Mouse (Mus musculus) forebrain, embryonic 11.5 days (tissue): ENCODE measurements around the gene Hand2. TPM values are rescaled to one million over a fixed set of nuclear protein-coding genes. Genes with fewer than 3 reads are reported as not detected.

Experiments used
- ATAC-seq: fragments of 200-750 bp; cut with Nextera tagmentation; replicated peaks from 2 replicates; pipeline ENCODE4 v1.8.0; 2017; ENCODE audit warnings: moderate TSS enrichment; ENCODE audit not compliant: low FRiP score
- DNase-seq: peaks from one replicate; pipeline ENCODE4 v3.0.0-alpha.2; 2017; ENCODE audit warnings: low spot score
- H3K27ac ChIP-seq: fragments of 300-500 bp; sonication (generic); 2 replicates; pipeline ENCODE4 v1.5.1; 2014; ENCODE audit warnings: low read depth, low read length
- H3K27me3 ChIP-seq: fragments of 300-500 bp; sonication (generic); 2 replicates; pipeline ENCODE4 v1.6.1; 2014; ENCODE audit warnings: mild to moderate bottlenecking, low read length, mixed read lengths; ENCODE audit not compliant: control insufficient read depth, insufficient read depth
- H3K36me3 ChIP-seq: fragments of 300-500 bp; sonication (generic); 2 replicates; pipeline ENCODE4 v1.6.1; 2014; ENCODE audit warnings: mild to moderate bottlenecking, low read length, moderate library complexity, mixed read lengths; ENCODE audit not compliant: control insufficient read depth, insufficient read depth
- H3K4me1 ChIP-seq: fragments of 300-500 bp; sonication (generic); replicated peaks from 2 replicates; pipeline ENCODE4 v1.6.1; 2014; ENCODE audit warnings: low read length, mixed read lengths; ENCODE audit not compliant: control insufficient read depth, insufficient read depth
- H3K4me2 ChIP-seq: fragments of 300-500 bp; sonication (generic); 2 replicates; pipeline ENCODE4 v1.6.1; 2014; ENCODE audit warnings: low read depth, mild to moderate bottlenecking, low read length, moderate library complexity, mixed read lengths; ENCODE audit not compliant: severe bottlenecking
- H3K4me3 ChIP-seq: fragments of 300-500 bp; sonication (generic); 2 replicates; pipeline ENCODE4 v1.5.1; 2014; ENCODE audit warnings: low read depth, low read length
- H3K9ac ChIP-seq: fragments of 300-500 bp; sonication (generic); 2 replicates; pipeline ENCODE4 v1.6.1; 2014; ENCODE audit warnings: low read length
- H3K9me3 ChIP-seq: fragments of 300-500 bp; sonication (generic); 2 replicates; pipeline ENCODE4 v1.6.1; 2016; ENCODE audit warnings: low read length, mixed read lengths; ENCODE audit not compliant: control insufficient read depth
- WGBS: fragments of 180-500 bp; shearing (Covaris S2); extraction: QIAGEN DNeasy Blood & Tissue Kit; methylation state at CpG from one replicate; pipeline ENCODE4 v1.1.7; 2014; 5-methylcytosine and 5-hydroxymethylcytosine counted together
- polyA plus RNA-seq: library from polyadenylated mRNA; unstranded; fragments of >200 nt; fragmentation: Nextera tagmentation; extraction: Ambion mirVana; gene quantifications from 2 replicates; pipeline ENCODE4 v1.2.1, GENCODE M21; 2014

The Hand2 gene
- not detected in 2 replicates for polyA plus RNA-seq

DNA sequence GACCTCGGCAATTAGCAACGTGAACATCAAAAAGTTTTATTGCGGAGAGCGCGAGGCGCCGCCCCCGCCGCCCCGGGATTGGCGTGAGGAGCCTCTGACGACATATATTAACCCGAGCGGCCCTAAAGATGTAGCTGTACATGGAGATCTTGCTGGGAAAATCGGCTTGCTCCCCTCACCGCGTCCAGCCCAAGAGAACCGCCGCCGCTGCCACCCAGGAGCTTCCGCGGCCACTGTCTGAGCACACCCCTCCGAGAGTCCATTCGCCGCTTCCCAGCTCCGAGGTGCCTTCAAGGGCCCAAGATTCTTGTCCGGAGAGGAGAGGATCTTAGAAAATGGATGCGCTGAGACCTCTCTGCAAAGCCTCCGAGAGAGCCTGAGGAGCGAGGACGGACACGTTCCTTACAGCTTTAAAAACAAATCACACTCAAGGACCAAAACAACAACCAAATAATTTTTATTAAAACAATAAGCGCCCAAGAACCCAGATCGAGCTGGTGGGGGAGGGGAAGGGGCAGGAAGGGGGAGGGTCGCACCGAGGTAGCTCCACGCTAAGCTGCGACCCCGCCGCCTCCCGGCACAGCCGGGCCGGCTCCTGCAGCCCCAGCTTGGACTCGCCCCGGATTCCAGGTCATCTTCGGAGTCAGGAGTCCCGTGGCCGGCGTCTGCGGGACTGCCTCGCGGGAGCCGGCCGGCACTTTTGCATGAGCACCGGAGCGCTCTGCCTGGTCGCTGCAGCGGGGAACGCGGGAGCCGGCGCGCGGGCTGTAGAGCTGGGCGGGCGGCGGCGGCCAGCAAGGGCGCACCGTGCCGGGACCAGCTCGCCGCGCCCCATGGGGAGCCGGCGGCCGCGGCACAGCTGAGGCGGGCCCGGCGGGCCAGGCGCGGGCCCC, at the start of gene Hand2:
Gene Hand2 (plus strand): TSS at position 133 of the 893 bp plus-strand sequence.
- Histone ChIP-seq H3K4me1 (peaks cover 10% of the 10 kb centered on the region), H3K4me3 (peak within 1 kb of the TSS; percentile 32), H3K27me3 (peaks cover 95% of the 10 kb centered on the region), H3K9me3 (no peaks in the 10 kb centered on the region), H3K9ac (no peak within 1 kb of the TSS), H3K4me2 (peak within 1 kb of the TSS; percentile 66), H3K36me3 (no peaks in the 10 kb centered on the region), H3K27ac (no peak within 1 kb of the TSS)
- ATAC-seq: peak; percentile 72
- under 1% methylated on average over 65 of the region's 83 CpGs for WGBS
- peak; percentile 73 for DNase-seq

GRCm38 (mm10) chr8:57273055-57273454, 47.7 kb upstream of the Hand2 start:
- H3K27me3 ChIP-seq: no peaks in the 10 kb centered on the region
- no peaks in the 10 kb centered on the region for H3K36me3 ChIP-seq
- H3K9ac ChIP-seq: no peak overlapping the region
- DNase-seq (no peak), ATAC-seq (no peak)
- 74% methylated on average over 3 of the region's 3 CpGs for WGBS
- H3K9me3 ChIP-seq: no peaks in the 10 kb centered on the region
- no peak overlapping the region for H3K4me2 ChIP-seq
- H3K27ac ChIP-seq: no peak overlapping the region
- no peaks in the 10 kb centered on the region for H3K4me1 ChIP-seq
- H3K4me3 ChIP-seq: no peak overlapping the region

DNA sequence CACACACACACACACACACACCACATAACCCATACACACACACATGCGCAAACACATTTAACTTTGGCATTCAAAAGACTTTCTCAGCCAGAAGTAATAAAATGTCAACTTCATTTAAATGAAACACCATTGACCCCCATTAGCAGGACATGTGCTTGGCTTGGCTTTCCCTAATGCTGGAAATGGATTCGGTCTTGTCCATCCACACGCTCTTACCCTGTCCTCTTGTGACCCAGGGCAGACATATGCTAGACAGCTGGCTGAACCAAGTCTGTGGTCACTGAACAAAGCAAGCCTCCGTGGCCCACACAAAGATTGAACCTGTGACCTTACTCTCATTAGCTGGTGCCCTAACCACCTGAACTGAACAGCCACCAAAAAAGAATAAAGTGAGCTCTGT, 27.3 kb upstream of the Hand2 start:
- Histone ChIP-seq H3K4me2 (no peak overlapping the region), H3K9ac (no peak overlapping the region), H3K36me3 (no peaks in the 10 kb centered on the region), H3K9me3 (no peaks in the 10 kb centered on the region), H3K4me1 (no peaks in the 10 kb centered on the region), H3K27ac (no peak overlapping the region), H3K27me3 (no peaks in the 10 kb centered on the region), H3K4me3 (no peak overlapping the region)
- 67% methylated on average over 4 of the region's 4 CpGs for WGBS
- ATAC-seq (no peak), DNase-seq (no peak)

DNA sequence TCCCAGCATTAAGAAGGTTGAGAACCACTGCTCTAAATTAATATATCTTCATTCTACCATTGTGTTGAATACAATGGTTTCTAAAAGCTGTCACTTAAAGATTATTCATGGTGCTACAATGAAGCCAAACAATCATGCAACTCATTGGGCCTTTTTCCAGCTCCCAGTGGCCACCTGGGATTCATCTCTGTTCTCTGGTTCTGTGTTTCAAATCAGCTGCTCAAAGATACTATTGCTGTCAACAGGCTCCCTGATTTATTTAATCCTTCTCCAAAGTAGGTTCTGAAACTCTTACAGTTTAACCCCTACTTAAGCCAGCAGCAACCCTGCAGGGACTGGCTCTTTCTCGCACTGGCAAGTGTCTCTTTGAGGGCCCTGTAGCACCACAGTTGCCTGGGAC, 17.3 kb upstream of the Hand2 start:
- WGBS: 55% methylated on average over 1 of the region's 1 CpGs

GRCm38 (mm10) chr8:57304944-57305343, 15.8 kb upstream of the Hand2 start:
- WGBS: 53% methylated on average over 11 of the region's 11 CpGs
- H3K36me3 ChIP-seq: no peaks in the 10 kb centered on the region
- H3K27ac ChIP-seq: no peak overlapping the region
- no peaks in the 10 kb centered on the region for H3K4me1 ChIP-seq
- ATAC-seq: no peak
- no peaks in the 10 kb centered on the region for H3K9me3 ChIP-seq
- H3K27me3 ChIP-seq: peaks cover 7% of the 10 kb centered on the region
- DNase-seq: no peak
- H3K9ac ChIP-seq: no peak overlapping the region
- no peak overlapping the region for H3K4me3 ChIP-seq
- H3K4me2 ChIP-seq: no peak overlapping the region

More for the DNA sequence above, 17.3 kb upstream of the Hand2 start:
- no peak overlapping the region for H3K4me3 ChIP-seq
- no peak overlapping the region for H3K4me2 ChIP-seq
- peaks cover 7% of the 10 kb centered on the region for H3K27me3 ChIP-seq
- ATAC-seq (no peak), DNase-seq (no peak)
- no peaks in the 10 kb centered on the region for H3K9me3 ChIP-seq
- no peaks in the 10 kb centered on the region for H3K36me3 ChIP-seq
- H3K4me1 ChIP-seq: no peaks in the 10 kb centered on the region
- H3K27ac ChIP-seq: no peak overlapping the region
- H3K9ac ChIP-seq: no peak overlapping the region

- no peak for DNase-seq
- 9% methylated on average over 1 of the region's 1 CpGs for WGBS
Observed at GRCm38 (mm10) chr8:57306441-57306840, 14.3 kb upstream of the Hand2 start.

GRCm38 (mm10) chr8:57309844-57310485, 10.8 kb upstream of the Hand2 start:
- ATAC-seq (no peak), DNase-seq (no peak)
- peaks cover 44% of the 10 kb centered on the region for H3K27me3 ChIP-seq
- no peak overlapping the region for H3K27ac ChIP-seq
- no peak overlapping the region for H3K4me2 ChIP-seq
- WGBS: 3% methylated on average over 1 of the region's 1 CpGs
- no peak overlapping the region for H3K9ac ChIP-seq
- no peaks in the 10 kb centered on the region for H3K36me3 ChIP-seq
- no peaks in the 10 kb centered on the region for H3K9me3 ChIP-seq
- no peaks in the 10 kb centered on the region; the same call in 1 of the 2 replicates for H3K4me1 ChIP-seq
- H3K4me3 ChIP-seq: no peak overlapping the region

More at GRCm38 (mm10) chr8:57306441-57306840, 14.3 kb upstream of the Hand2 start:
- no peak for ATAC-seq
- Histone ChIP-seq H3K4me3 (no peak overlapping the region), H3K9me3 (no peaks in the 10 kb centered on the region), H3K4me2 (no peak overlapping the region), H3K4me1 (no peaks in the 10 kb centered on the region), H3K27me3 (peaks cover 13% of the 10 kb centered on the region), H3K9ac (no peak overlapping the region), H3K27ac (no peak overlapping the region), H3K36me3 (no peaks in the 10 kb centered on the region)

DNA sequence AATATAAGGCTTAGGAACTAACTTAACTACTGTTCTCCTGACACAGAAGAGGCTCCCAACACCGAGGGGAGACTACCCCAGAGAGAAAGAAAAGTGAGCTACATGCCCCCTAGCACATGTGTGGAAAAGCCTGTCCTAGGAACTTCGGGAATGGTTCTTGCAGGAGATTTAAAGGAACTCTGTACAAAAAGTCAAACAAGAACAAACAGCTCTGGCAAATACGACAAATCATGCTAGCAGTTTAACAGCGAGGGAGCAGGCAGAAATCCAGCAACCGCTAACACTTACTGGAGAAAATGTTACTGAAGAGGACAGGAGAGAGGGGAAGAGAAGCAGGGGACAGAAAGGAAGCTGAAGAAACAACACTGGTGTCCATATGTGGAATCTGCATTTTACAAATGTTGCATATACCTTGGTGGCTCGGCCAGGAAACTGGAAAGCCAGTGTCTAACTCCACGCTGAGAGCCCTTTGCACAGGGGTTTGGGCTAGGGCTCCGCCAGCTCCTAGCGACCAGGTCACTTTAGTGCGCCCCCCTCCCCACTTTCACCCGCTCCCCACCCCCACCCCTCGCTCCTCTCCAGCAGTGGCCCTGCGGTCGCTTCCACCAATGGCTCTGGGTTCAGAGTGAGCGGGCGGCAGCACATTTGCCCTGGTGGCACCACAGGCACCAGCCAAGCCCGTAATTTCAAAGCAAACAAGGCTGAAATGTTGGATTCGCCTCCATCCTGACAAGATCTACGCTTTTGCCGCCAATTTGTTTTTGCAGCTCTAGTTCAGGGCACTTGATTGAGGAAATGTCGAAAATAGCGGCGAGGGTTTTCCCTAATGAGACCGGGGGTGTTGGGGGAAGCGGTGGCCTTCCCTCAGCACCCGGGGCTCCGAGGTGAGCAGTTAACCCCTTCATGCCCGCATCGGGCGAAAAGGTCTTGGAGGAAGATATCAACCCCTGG, 8.5 kb upstream of the Hand2 start:
- peak; percentile 71 for ATAC-seq
- Histone ChIP-seq H3K27me3 (peaks cover 65% of the 10 kb centered on the region), H3K4me2 (peak overlapping the region; percentile 34; the same call in 1 of the 2 replicates), H3K4me3 (peak overlapping the region; percentile 15), H3K27ac (no peak overlapping the region), H3K9ac (no peak overlapping the region; the same call in 1 of the 2 replicates), H3K36me3 (no peaks in the 10 kb centered on the region), H3K9me3 (no peaks in the 10 kb centered on the region), H3K4me1 (no peaks in the 10 kb centered on the region; the same call in 1 of the 2 replicates)
- DNase-seq: peak; percentile 69
- WGBS: under 1% methylated on average over 30 of the region's 30 CpGs
